Mouse (Mus musculus) hindbrain, embryonic 16.5 days (tissue): Measurements from ENCODE around the gene Stx4a. TPM values are rescaled to one million over a fixed set of nuclear protein-coding genes. Genes with fewer than 3 reads are reported as not detected.
A peak's percentile ranks its signal among the peaks of the same experiment; 100 is the strongest.

Source experiments
- ATAC-seq: fragments of 200-750 bp; cut with Nextera tagmentation; 2 replicates; pipeline ENCODE4 v1.8.0; 2017; ENCODE audit warnings: moderate TSS enrichment, moderate library complexity
- H3K27ac ChIP-seq: fragments of 300-500 bp; sonication (generic); 2 replicates; pipeline ENCODE4 v1.5.1; 2014; ENCODE audit warnings: low read depth, mild to moderate bottlenecking, control low read depth, low read length, moderate library complexity
- H3K27me3 ChIP-seq: fragments of 300-500 bp; sonication (generic); replicated peaks from 2 replicates; pipeline ENCODE4 v1.6.1; 2014; ENCODE audit warnings: low read length; ENCODE audit not compliant: control insufficient read depth, insufficient read depth
- H3K36me3 ChIP-seq: fragments of 300-500 bp; sonication (generic); 2 replicates; pipeline ENCODE4 v1.6.1; 2014; ENCODE audit warnings: mild to moderate bottlenecking, low read length, moderate library complexity, mixed read lengths; ENCODE audit not compliant: control insufficient read depth, insufficient read depth
- H3K4me1 ChIP-seq: fragments of 300-500 bp; sonication (generic); 2 replicates; pipeline ENCODE4 v1.6.1; 2014; ENCODE audit warnings: low read depth, low read length; ENCODE audit not compliant: control insufficient read depth, insufficient read depth
- H3K4me2 ChIP-seq: fragments of 300-500 bp; sonication (generic); 2 replicates; pipeline ENCODE4 v1.6.1; 2014; ENCODE audit warnings: mild to moderate bottlenecking, low read length, control low read depth, moderate library complexity
- H3K4me3 ChIP-seq: fragments of 300-500 bp; sonication (generic); 2 replicates; pipeline ENCODE4 v1.5.1; 2014; ENCODE audit warnings: mild to moderate bottlenecking, low read length, control low read depth, moderate library complexity
- H3K9ac ChIP-seq: fragments of 300-500 bp; sonication (generic); 2 replicates; pipeline ENCODE4 v1.6.1; 2014; ENCODE audit warnings: low read depth, mild to moderate bottlenecking, control low read depth, low read length, moderate library complexity
- H3K9me3 ChIP-seq: fragments of 300-500 bp; sonication (generic); 2 replicates; pipeline ENCODE4 v1.6.1; 2014; ENCODE audit warnings: mild to moderate bottlenecking, low read length, moderate library complexity; ENCODE audit not compliant: control insufficient read depth
- WGBS: fragments of 180-500 bp; shearing (Covaris S2); extraction: QIAGEN DNeasy Blood & Tissue Kit; methylation state at CpG from one replicate; pipeline ENCODE4 v1.1.7; 2014; 5-methylcytosine and 5-hydroxymethylcytosine counted together
- polyA plus RNA-seq: library from polyadenylated mRNA; unstranded; fragments of >200 nt; fragmentation: Nextera tagmentation; extraction: Ambion mirVana; gene quantifications from 2 replicates; pipeline ENCODE4 v1.2.1, GENCODE M21; 2015

Gene Stx4a
- polyA plus RNA-seq, 1 experiment from 2014 or later = 21.6 TPM

DNA sequence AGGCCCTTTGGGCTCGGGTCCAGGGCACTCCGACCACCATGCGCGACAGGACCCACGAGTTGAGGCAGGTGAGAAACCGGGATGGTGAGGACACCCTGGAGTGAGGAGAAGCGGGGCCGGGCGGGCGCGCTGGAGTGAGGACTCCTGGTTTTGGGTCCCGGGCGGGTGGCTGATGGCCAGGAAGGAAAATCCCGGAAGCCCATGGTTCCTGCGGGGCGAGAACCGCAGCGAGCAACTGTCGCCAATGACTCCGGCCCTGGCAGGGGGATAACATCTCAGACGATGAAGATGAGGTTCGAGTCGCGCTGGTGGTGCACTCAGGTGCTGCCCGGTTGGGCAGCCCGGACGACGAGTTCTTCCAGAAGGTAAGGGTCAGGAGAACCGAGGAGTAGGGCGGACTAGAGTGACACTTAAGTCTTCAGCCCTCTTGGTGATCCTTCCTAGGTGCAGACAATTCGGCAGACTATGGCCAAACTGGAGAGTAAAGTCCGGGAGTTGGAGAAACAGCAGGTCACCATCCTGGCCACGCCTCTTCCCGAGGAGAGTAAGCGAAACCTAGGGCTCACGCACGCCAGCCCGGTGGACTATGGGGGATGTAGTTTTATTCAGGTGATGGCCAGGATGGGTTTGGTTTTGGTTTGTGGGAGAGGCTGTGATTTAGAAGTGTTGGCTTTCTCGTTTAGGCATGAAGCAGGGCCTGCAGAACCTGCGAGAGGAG lies 18.1 kb downstream of the Stx4a start:
- Histone ChIP-seq H3K9me3 (no peaks in the 10 kb centered on the region), H3K27me3 (no peaks in the 10 kb centered on the region), H3K9ac (peak overlapping the region; percentile 70), H3K27ac (peak overlapping the region; percentile 94), H3K4me1 (peaks cover 11% of the 10 kb centered on the region; the same call in 1 of the 2 replicates), H3K36me3 (peaks cover 4% of the 10 kb centered on the region; the same call in 1 of the 2 replicates), H3K4me3 (peak overlapping the region; percentile 49), H3K4me2 (peak overlapping the region; percentile 91)
- under 1% methylated on average over 40 of the region's 40 CpGs for WGBS
- ATAC-seq = peak; percentile 58

GRCm38 (mm10) chr7:127849973-127850875 lies 26.1 kb downstream of the Stx4a start:
- Histone ChIP-seq H3K36me3 (peaks cover 2% of the 10 kb centered on the region; the same call in 1 of the 2 replicates), H3K9me3 (no peaks in the 10 kb centered on the region), H3K27me3 (no peaks in the 10 kb centered on the region), H3K4me2 (no peak overlapping the region), H3K4me1 (no peaks in the 10 kb centered on the region), H3K27ac (no peak overlapping the region), H3K9ac (no peak overlapping the region), H3K4me3 (no peak overlapping the region)
- 80% methylated on average over 6 of the region's 6 CpGs for WGBS
- no peak for ATAC-seq

GRCm38 (mm10) chr7:127850906-127851305 lies 26.8 kb downstream of the Stx4a start:
- no peak overlapping the region for H3K27ac ChIP-seq
- no peak overlapping the region for H3K4me3 ChIP-seq
- H3K27me3 ChIP-seq = no peaks in the 10 kb centered on the region
- H3K4me1 ChIP-seq = no peaks in the 10 kb centered on the region
- no peak overlapping the region for H3K9ac ChIP-seq
- no peaks in the 10 kb centered on the region for H3K9me3 ChIP-seq
- H3K4me2 ChIP-seq = no peak overlapping the region
- ATAC-seq = no peak
- 73% methylated on average over 5 of the region's 5 CpGs for WGBS
- peaks cover 2% of the 10 kb centered on the region; the same call in 1 of the 2 replicates for H3K36me3 ChIP-seq

DNA sequence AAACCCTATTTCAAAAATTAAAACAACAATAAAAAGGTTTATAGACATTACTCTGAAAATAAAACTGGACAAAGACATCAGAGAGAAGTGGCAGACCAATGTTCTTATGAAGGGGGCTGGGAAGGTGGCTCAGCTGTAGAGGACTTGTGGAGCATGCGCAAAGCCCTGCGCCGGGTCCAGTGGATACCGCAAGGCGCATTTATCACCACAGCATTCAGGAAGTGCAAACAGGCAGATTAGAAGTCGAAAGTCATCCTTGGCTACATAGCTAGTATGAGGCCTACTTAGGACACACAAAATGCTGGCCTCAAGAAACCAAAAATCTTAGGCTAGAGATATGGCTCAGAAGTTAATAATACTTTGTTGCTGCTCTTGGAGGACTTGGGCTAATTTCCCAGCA lies 34.2 kb downstream of the Stx4a start:
- no peak overlapping the region for H3K4me2 ChIP-seq
- H3K9me3 ChIP-seq = no peaks in the 10 kb centered on the region
- no peak for ATAC-seq
- no peak overlapping the region for H3K9ac ChIP-seq
- H3K4me1 ChIP-seq = no peaks in the 10 kb centered on the region
- H3K4me3 ChIP-seq = no peak overlapping the region
- H3K27ac ChIP-seq = no peak overlapping the region
- no peaks in the 10 kb centered on the region for H3K36me3 ChIP-seq
- 93% methylated on average over 6 of the region's 6 CpGs for WGBS
- no peaks in the 10 kb centered on the region for H3K27me3 ChIP-seq

- Histone ChIP-seq H3K9ac (no peak overlapping the region), H3K36me3 (peaks cover 24% of the 10 kb centered on the region), H3K4me3 (no peak overlapping the region), H3K9me3 (no peaks in the 10 kb centered on the region), H3K4me2 (no peak overlapping the region), H3K27me3 (no peaks in the 10 kb centered on the region), H3K27ac (no peak overlapping the region), H3K4me1 (no peaks in the 10 kb centered on the region; the same call in 1 of the 2 replicates)
- no peak for ATAC-seq
- 95% methylated on average over 10 of the region's 12 CpGs for WGBS
Measured at GRCm38 (mm10) chr7:127866434-127866833, 42.3 kb downstream of the Stx4a start.

DNA sequence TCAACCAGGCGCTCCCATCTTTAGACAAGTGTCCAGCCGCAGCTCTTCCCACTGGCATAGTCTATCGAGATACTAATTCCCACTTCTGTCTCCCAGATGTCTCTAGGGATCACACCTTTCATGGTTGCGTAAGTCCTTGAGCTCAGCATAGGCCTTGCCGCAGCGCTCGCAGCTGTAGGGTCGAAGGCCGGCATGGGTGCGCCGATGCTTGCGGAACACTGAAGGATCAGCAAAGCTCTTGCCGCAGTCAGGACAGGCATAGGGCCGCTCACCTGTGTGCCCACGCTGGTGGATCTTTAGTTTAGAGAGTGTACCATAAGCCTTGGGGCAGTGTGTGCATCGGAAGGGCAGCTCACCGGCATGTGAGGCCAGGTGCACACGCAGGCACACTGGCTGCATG lies 43.5 kb downstream of the Stx4a start:
- WGBS = 97% methylated on average over 18 of the region's 18 CpGs

DNA sequence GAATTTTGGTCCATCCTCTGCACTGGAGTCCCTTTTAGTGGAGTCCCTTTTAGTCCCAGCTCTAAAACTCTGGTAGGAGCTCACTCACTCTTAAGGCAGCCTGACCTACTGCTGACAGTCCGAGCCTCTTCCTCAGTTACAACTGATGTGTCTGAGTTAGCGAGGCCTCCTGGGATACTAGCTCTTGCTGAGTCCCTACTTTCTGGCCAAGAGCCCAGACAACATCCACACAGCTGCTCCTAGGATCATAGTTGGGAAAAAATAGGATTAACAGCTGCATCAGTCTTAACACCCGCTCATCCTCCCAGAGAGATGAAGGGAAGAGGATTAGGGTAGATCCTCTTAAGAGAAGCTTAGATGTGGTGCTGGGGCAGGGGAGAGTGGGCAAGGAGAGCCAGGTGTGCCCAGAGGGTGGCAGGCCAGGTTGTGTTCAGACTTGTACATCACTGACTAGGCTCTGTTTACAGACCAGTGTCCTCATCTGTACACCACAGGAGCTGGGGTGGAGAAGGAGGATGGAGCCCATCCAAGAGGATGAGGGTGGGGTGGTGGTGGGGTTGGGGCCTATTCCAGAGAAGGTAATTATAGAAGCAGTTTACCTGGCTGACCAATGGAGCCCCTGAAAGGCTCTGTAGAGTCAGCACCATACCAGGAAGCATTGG lies 45.2 kb downstream of the Stx4a start:
- H3K27me3 ChIP-seq = no peaks in the 10 kb centered on the region
- peaks cover 15% of the 10 kb centered on the region for H3K4me1 ChIP-seq
- H3K9me3 ChIP-seq = no peaks in the 10 kb centered on the region
- no peak overlapping the region for H3K9ac ChIP-seq
- H3K36me3 ChIP-seq = peaks cover 24% of the 10 kb centered on the region
- WGBS = 54% methylated on average over 3 of the region's 3 CpGs
- no peak overlapping the region for H3K27ac ChIP-seq
- ATAC-seq = peak; percentile 56; the same call in 1 of the 2 replicates
- H3K4me3 ChIP-seq = no peak overlapping the region
- no peak overlapping the region for H3K4me2 ChIP-seq

More for the DNA sequence above, 43.5 kb downstream of the Stx4a start:
- Histone ChIP-seq H3K4me2 (no peak overlapping the region), H3K9ac (no peak overlapping the region), H3K9me3 (no peaks in the 10 kb centered on the region), H3K4me3 (no peak overlapping the region), H3K4me1 (no peaks in the 10 kb centered on the region; the same call in 1 of the 2 replicates), H3K36me3 (peaks cover 24% of the 10 kb centered on the region), H3K27me3 (no peaks in the 10 kb centered on the region), H3K27ac (no peak overlapping the region)
- no peak for ATAC-seq

DNA sequence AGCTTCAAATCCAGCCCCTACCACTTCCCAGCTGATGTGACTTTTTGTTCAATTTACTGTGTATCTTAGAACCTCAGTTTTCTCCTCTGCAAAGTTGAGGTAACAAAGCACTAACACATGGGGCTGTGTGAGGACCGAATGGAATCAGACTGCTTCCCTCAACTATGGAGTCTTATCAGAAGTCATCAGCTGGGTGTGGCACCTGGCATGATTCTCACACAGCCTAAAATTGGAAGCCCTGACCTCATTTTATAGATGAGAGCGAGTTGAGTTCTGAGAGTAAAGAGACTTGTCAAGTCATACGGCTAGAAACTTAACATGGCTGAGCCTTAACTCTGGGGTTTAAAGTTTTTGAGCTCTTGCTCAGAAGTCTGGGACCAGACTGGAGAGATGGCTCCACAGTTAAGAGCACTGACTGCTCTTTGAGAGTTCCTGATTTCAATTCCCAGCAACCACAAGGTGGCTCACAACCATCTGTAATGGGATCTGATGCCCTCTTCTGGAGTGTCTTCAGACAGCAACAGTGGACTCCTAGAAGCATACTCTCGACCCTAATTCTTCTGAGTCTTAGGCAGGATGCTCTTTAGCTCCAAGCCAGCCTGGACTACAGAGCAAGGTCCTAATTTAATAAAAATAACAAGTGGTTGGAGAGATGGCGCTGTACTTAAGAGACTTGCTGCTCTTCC lies 46.2 kb downstream of the Stx4a start:
- no peak overlapping the region for H3K27ac ChIP-seq
- no peak overlapping the region for H3K4me3 ChIP-seq
- WGBS = 76% methylated on average over 5 of the region's 5 CpGs
- no peaks in the 10 kb centered on the region for H3K27me3 ChIP-seq
- no peaks in the 10 kb centered on the region for H3K9me3 ChIP-seq
- ATAC-seq = no peak
- H3K9ac ChIP-seq = no peak overlapping the region
- peaks cover 19% of the 10 kb centered on the region for H3K4me1 ChIP-seq
- no peak overlapping the region for H3K4me2 ChIP-seq
- H3K36me3 ChIP-seq = peaks cover 19% of the 10 kb centered on the region
